Mouse (Mus musculus) intestine, embryonic 16.5 days (tissue): ENCODE measurements around the gene Timm17a. TPM values are rescaled to one million over a fixed set of nuclear protein-coding genes. Genes with fewer than 3 reads are reported as not detected.

Experiments
- polyA plus RNA-seq: library from polyadenylated mRNA; unstranded; fragments of >200 nt; fragmentation: Nextera tagmentation; extraction: Ambion mirVana; gene quantifications from 2 replicates; pipeline ENCODE4 v1.2.1, GENCODE M21; 2015

The Timm17a gene
- polyA plus RNA-seq, 1 experiment from 2014 or later, result 268 TPM

Other genes with a start within 250 kb of the Timm17a start
- 0.43 and 0.44 TPM in 2 replicates for gene Lgr6, start 208.5 kb downstream of the Timm17a start, polyA plus RNA-seq
- gene Ptpn7, start 181.1 kb downstream of the Timm17a start, polyA plus RNA-seq, result 2.2 and 2.9 TPM in 2 replicates
- gene Arl8a, start 167.0 kb downstream of the Timm17a start, polyA plus RNA-seq, result 21.4 and 56.5 TPM in 2 replicates
- gene Gpr37l1, start 146.1 kb downstream of the Timm17a start, polyA plus RNA-seq, result 0.71 and 0.77 TPM in 2 replicates
- gene Elf3, start 55.2 kb downstream of the Timm17a start, polyA plus RNA-seq, result 264 and 267 TPM in 2 replicates
- 174 and 193 TPM in 2 replicates for gene Rnpep, start 29.7 kb downstream of the Timm17a start, polyA plus RNA-seq
- 10.6 and 11.7 TPM in 2 replicates for gene Lmod1, start 11.0 kb upstream of the Timm17a start, polyA plus RNA-seq
- 19.3 and 22.4 TPM in 2 replicates for gene Shisa4, start 61.5 kb upstream of the Timm17a start, polyA plus RNA-seq
- 64.7 and 70.5 TPM in 2 replicates for gene Ipo9, start 116.7 kb upstream of the Timm17a start, polyA plus RNA-seq